Mouse (Mus musculus): ENCODE results near the gene Slc35e3.

The Slc35e3 gene

DNA sequence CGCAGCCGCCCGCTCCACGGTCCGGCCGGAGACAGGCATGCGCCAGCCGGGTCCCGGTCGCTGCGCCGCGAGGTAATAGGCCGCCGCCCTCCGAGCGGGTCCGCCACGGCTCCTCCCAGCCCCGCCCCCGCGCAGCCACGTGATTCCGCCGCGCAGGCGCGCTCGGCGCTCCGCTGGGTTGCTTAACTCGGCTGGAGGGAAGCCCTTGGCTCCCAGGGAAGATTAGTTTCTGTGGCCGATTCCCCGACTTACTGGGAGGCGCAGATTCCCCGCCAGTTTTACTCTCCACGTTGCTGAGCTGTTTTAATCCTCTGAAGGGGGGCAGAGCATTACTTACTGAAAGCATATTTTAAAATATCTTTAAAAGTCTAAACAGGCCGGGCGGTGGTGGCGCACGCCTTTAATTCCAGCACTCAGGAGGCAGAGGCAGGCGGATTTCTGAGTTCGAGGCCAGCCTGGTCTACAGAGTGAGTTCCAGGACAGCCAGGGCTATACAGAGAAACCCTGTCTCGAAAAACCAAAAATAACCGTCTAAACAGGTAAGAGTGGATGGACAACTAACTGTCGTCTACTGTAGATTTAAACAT lies at the start of gene Slc35e3:
Slc35e3 (minus strand) TSS at position 69 of the 587 bp plus-strand sequence.
- DNase-seq (ENCODE audit: low spot score in 2 of 2) = peak; percentile 90 to 95

DNA sequence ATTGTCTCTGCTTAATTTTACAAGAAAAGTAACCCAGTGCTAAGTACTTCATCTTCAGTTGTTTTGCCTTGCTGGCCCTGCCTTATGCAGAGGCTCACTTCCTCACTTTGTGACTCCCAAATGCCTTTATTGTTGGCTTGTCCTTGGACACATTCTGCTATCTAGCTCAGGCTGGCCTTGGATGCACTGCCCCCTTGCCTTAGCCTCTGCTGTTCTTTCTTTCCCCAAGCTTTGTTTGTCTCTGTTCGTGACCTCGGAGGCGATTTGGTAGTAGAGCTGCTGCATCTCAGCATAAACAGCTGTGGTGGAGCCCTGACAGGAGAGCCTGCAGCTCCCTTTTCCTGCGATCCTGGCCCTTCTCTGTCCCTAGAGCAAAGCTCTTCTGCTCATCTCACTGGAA lies 49.0 kb upstream of the Slc35e3 start:
- no peak for DNase-seq (ENCODE audit: low spot score in 2 of 2)

DNA sequence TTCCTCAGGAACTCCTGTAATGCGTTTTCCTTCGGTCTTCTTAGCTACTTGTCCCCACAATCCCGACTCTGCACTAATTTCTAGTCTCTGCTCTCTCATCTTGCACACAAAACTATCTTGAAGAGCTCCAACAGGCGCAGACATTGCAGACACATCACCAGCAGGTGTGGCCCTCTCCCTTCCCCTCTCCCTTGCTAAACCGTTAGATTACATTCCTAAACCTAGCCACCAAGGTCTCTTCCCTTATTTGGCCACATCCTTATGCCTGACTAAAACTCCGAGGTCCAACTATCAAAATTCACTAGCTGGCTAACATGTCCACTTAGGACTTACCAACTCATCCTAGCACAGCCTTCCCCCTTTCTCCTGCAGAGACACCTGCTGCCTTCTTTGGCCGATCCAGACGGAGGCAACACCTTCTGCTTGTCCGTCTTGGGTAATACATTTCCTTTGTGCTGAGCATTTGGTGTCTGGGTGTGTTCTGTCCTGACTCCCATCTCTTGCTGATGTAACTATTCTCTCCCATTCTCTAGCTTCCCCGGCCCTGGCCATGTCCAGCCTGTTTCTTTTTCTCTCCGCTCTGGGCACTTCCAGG lies 47.4 kb upstream of the Slc35e3 start:
- no peak for DNase-seq (ENCODE audit: low spot score in 2 of 2)

DNA sequence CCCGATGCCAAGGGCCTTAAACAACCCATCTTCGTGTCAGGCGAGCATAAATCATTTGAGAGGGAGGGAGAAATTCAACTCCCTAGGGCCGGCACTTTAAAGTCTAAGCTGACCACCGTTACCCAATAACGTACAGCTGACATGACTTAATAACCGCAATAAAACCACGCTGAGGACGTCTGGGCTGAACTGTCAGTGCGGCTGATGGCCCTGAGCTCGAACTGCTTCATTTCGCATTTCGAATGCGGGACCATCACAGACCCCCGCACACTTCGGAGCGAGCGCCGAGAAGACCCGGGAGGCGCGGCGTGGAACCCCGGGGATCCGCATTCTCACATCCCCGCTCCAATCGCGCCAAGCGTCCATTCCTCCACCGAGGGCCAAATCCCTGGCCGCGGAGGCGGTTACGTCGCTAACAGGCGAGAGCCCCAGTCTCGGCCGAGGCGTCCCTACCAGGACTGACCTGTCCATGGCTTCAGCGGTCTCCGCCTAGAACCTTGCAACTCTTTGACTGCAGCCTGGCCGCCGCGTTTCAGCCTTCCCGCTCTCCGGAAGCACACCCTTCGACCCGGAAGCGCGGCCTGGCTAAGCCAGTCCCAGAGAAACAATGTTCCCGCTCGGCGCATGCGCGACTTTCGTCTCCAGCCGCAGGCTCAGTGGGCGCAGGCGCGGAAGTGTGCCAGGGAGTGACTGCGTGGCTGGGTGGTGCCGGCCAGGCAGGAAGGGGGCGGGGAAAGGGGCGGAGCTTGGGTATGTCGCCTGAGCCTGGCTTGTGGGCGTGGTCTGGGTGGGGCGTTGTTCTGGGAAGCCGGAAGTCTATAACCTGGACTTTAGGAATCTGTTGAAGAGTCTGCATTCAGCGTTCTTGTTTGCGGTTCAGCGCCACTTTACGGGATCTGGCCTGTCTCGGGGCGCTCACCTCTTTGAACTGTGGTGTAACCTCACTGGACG lies 46.3 kb upstream of the Slc35e3 start, which contains the start of gene Nup107:
Nup107 (minus strand) TSS at position 565 of the 951 bp plus-strand sequence.
- DNase-seq (ENCODE audit: low spot score in 2 of 2) = peak; percentile 100

DNA sequence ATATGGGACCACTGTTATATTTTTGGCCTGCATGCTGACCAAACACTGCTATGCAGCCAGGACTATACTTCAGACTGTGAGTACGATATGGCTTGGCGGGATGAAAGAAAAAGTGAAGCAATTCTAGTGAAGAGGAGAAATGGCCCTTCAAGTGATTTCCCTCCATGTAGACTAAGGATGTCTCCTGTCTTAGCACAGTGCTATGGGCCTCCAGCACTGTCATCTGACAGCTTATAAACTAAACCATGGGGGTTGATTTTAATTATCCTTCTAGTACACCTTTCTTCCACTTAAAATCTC lies 45.0 kb upstream of the Slc35e3 start:
- no peak for DNase-seq (ENCODE audit: low spot score in 2 of 2)

DNA sequence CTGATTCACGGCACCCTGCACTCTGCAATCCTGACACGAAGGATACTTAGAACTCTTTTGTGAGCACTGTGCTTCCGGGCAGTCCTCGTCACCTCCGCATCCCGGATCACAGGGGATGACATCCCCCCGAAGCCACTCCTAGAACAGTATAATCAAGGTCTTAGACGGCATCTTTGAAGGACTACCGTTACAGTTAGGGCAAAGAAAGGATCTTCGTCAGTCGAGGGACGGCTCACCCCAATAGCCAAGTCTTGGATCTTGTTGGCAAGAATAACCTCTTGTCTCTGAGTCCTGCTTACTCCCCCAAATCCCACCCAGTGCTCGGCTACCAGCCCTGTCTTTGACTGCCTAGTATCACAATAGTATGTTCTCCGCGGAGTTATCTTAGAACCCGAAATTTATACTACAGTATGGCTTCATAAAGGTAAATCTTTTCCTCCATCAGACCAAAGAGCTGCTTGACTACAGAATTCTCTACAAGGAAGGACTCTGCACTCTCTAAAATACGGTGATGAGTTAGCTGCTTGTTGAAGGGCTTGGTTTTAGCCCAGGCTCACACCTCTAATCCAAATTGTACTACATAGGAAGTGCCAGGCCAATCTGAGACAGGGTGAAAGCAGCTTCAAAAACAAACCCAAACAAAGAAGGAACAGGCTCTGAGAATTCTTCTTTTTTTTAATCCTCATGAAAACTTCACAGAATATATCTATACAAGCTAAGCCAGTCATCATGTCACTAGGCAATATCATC lies 44.4 kb upstream of the Slc35e3 start:
- DNase-seq (ENCODE audit: low spot score in 2 of 2) = no peak

DNA sequence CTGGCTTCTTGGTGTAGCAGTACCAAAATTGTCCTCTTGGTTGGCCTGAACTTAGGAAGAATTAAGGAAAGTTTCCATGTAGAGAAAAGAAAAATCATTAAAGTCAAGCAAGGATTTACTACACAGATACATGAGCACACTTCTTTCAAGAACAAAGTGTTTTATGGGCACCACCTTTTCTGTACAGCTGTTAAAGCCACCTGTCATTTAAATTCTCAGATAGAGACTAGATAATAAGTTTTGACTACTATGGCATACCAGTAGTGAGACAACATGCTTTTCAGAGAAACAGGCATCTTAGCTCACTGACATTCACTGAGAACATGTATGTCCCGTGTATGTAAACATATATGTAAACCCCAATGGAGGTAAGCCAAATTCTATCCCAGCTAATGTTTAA lies 43.8 kb upstream of the Slc35e3 start:
- no peak for DNase-seq (ENCODE audit: low spot score in 2 of 2)

DNA sequence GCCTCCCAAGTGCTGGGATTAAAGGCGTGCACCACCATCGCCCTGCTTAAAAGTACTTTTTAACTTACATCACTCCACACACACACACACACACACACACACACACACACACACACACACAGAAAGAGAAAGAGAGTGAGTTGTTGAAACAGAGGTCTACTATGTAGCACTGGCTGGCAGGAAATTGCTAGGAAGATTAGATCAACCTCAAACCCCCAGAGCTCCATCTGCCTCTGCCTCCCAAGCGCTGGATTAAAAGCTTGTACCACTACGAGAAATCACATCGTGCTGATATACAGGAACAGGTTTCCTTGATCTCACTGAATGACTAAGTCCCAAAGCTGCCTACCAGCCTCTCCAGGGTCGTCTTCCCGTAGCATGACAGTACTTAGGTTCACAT lies 38.5 kb upstream of the Slc35e3 start:
- no peak for DNase-seq (ENCODE audit: low spot score in 2 of 2)

DNA sequence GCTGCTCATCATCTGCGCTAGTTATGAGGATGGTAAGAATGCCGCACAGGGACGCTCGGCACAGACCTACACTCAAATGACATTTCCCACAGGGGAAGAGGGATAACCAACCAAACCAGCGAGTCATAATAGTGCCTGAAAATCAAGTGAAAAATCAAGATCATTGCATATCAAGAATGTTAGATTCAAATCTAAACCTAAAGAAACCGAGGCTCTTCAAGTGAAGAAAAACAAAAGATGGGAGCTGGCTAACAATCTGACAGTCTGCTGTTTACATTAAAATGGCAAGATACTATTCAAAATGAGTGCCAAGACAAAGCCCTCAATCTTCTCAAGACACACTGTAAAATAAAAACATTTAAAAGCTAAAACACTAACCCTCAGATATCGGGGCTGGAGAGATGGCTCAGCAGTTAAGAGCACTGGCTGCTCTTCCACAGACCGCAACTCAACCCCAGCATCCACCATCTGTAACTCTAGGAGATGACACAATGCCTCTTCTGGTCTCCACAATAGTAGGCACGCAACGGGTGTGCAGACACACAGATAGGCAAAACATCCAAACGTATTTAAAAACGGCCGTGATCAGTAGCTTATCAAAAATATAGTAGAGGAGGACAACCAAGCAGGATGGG lies 37.7 kb upstream of the Slc35e3 start:
- DNase-seq (ENCODE audit: low spot score in 2 of 2) = no peak

DNA sequence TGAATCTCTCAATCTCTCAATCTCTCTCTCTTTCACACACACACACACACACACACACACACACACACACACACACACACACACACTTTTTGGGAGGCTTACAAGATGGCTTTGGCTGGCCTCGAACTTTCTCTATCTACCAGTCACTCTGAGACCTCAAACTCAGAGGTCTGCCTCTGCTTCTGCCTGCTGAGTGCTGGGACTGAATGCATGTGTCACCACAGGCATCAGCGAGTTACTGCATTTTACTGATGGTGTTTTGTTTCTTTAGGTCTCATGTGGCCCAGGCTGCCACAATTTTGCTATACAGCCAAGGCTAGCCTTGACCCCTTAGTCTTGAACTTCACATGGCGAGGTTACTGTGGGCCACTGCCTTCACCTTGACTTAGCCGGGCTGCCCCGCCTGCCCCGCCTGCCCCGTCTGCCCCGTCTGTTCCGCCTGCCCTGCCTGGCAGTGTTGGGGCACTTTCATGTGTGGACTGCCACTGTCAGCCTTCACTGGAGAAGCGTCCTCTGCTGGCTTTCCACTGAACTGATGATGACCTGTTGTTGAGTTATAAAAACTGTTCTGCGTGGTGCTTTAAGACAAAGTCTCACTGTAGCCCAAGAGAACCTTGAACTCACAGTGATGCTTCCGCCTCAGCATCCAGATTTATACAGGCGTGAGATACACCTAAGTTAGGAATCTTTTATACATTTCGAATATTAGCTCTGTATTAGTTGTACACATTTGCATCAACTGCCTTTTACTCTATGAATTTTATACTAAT lies 36.5 kb upstream of the Slc35e3 start:
- DNase-seq (ENCODE audit: low spot score in 2 of 2) = no peak

DNA sequence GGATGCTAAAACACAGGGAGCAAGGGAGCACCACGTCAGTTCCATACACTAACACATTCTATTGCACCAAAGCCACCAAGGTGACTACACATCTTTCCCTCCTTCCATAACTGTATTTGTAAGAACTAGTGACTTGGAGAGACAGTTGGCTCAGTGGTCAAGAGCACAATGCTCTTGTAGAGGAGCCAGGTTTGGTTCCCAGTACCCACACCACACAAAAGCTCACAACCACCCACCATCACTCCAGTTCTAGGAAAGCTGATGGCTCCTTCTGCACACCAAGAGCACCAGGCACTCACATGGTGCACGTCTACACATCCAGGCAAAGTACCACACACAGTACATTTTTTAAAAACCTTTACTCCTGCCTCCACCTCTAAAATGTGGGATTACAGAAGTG lies 35.9 kb upstream of the Slc35e3 start:
- DNase-seq (ENCODE audit: low spot score in 2 of 2) = no peak

DNA sequence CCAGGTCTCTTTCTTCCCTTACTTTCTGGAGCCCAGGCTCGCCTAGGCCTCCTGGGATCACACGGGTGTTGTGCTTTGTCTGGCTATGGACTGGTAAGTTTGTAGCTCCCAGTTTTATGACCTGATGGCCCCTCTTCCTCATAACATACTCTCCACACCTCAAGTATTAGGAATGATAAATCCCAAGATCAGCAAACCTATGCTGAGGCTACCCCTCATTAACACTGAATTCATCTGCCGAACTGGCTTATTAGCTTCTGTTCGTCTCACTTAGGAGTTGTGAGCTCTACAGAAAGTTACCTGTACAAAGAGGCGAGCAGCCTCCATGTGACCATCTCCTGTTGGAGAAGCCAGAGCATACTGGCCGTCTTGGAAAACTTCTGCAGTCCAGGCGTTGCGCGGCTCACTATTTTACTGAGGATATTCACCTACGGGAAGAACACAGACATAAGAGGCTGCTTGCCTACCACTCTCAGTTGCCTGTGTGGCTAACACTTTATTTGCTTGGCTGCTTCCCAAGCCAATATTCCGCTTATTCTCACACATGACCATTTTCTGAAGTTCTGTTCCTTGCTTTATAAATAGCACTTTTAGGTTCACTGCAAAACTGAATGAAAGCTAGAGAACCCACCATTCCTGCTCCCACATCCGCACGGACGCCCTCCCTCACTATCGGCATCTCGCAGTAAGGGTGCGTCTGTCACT lies 35.0 kb upstream of the Slc35e3 start:
- DNase-seq (ENCODE audit: low spot score in 2 of 2) = no peak

DNA sequence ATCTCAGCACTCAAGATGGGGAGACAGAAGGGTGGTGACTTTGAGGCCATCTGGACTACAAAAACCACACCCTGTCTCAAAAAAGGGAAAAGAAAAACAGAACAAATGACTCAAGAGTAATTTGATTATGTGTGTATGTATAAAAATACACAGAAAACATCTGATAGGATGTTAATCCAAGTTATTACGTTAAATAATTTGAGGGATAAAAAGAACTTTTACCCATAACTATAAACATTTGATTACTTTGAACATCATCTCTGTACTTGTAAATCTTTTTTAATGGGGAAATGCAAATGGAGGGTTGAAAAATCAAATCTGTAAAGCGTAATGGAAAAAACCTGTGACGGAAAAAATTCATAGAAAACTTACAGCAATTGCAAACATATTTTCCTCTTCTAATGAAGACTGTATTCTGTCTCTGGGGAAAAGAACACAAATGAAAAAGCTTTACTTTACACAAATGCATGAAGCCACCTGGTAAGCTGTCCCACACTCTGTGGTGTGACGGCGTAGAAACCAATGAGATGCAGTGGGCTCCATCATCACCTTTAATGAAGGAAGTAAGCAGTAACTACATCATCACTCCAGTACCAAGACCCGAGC lies 34.2 kb upstream of the Slc35e3 start:
- no peak for DNase-seq (ENCODE audit: low spot score in 2 of 2)

DNA sequence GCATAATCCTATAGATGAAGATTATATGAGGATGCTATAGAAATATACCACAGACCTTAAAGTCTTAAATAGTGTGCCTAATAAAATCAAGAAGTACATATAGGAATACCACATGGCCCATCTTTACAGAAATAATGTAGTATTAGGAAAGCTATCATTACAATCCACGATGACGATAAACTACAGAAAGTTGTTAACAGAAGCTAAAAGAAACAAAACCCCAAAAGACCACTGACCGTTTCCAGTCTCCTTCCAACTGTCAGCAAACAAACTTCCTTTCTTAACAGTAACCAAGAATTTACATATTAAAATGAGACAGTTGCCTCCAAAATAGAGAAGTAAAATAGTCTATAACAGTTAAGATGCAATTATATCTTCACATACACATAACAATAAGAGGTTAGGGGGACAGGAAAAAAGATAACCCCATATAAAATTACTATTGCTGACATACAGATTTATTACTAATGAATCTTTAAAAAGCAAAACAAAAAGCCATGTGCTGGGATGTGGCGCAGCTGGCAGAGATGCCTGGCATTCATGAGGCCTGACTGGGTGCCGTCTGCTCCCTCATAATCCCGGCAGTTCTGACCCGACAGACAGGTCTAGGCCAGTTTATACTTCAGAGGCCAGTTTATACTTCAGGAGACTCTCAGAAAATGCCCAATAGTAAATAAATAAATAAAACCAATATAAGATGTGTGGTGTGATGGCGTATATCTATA lies 33.6 kb upstream of the Slc35e3 start:
- DNase-seq (ENCODE audit: low spot score in 2 of 2) = no peak

DNA sequence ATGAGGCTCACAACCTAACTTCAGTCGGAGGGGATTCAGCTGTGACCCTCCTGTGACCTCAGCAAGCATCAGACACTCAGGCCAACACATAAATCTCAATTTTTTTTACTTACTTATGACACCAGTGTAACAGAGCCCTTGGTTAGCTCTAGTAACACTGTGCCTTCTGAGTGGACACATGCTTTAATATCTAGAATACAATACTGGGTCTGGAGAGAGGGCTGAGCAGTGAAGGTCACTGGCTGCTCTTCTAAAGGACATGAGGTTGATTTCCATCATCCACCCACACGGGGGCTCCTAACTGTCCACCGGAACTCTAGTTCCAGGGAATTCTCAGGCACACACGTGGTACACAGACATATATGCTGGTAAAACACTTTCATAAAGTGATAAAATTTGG lies 32.8 kb upstream of the Slc35e3 start:
- no peak for DNase-seq (ENCODE audit: low spot score in 2 of 2)

DNA sequence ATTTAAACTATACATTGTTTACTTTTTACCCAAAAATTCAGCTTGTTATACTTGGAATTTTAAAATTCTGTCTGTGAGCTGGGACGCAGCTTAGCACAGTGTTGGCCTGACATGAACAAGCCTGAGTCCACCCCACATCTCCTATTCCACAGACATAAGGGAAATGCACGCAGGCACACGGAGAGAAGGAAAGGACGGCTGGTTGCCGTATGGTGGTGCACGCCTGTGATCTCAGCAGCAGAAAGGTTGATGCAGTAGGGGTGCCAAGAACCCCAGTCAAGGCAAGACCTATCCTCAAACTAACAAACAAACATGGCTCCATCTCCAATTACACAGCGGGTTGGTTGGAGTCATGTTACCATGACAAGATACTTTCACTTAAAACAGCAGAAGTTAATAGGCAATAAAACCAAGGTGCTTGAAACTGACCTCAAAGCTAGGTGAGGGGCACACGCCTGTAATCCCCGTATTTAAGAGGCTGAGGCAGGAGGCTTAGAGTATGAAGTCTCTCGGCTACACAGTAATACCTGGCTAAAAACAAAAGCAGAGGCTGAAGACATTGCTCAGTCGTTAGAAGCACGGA lies 32.3 kb upstream of the Slc35e3 start:
- no peak for DNase-seq (ENCODE audit: low spot score in 2 of 2)

DNA sequence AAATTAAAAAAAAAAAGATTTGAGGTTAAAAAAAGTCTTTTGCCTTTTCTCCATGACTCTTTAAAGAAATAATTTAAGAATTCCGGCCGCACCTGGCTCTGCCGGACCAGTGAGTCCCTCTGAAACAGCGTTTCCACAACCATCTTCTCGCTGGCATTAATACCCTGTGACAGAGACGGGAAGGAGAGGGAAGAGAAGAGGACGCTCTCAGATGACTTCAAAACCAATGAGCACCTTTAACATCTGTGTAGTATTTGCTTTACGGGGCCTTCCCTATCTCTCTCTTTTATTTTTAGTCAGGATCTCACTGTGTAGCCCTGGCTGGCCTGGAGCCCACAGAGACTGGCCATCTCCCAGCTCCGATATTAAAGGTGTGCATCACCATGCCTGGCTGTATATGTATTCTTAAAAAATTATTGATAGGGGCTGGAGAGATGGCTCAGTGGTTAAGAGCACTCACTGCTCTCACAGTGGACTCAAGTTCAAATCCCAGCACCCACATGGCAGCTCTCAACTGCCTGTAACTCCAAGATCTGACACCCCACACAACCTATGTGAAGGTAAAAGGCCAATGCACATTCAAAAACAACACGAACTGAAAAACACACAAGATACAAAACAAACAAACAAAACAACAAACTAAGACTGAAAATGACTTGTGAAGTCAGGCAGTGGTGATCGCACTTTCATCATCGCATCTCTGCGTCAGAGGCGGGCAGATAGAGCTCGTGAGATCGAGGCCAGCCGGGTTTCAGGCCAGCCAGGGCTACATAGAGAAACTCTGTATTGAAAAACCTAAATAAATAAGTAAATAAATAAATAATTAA lies 31.5 kb upstream of the Slc35e3 start:
- DNase-seq (ENCODE audit: low spot score in 2 of 2) = no peak

DNA sequence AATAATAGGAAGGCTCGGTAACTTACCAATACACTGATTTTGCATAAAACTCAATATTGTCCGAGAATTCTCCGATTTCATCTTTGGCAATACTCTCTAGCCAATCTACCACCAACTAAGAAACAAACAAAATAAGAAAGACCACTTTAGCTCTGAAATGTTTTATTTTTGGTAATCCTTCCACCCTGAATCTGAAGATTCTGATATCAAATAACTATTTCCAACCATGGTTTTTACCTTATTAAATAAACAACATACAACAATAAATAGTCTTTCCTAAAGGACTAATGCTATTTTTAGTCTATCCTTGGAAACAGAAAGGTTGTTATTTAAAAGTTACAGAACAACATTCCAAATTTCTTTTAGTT lies 30.9 kb upstream of the Slc35e3 start:
- no peak for DNase-seq (ENCODE audit: low spot score in 2 of 2)
